Mouse (Mus musculus) frontal cortex, adult 2 months (tissue): ENCODE results near the gene Bcat2. TPM values are rescaled to one million over a fixed set of nuclear protein-coding genes. Genes with fewer than 3 reads are reported as not detected.

Experiments
- DNase-seq, 2 experiments: peaks; one replicate each; pipeline ENCODE4 v3.0.0; 2022; ENCODE audit warnings: low spot score in 1 of 2; ENCODE audit errors: extremely low spot score in 1 of 2
- polyA plus RNA-seq: library from polyadenylated mRNA; depleted of rRNA; stranded (reverse); fragments of >200 nt; gene quantifications from 2 replicates; pipeline ENCODE4 v1.2.3, GENCODE M21; 2012

Bcat2 gene
- polyA plus RNA-seq, 1 experiment = 22.6 TPM

- no peak for DNase-seq
These were observed 4.8 kb downstream of the Bcat2 start for GRCm38 (mm10) chr7:45574472-45575379.

- no peak for DNase-seq
These were observed 16.0 kb downstream of the Bcat2 start for GRCm38 (mm10) chr7:45585923-45586322.

- no peak for DNase-seq
These were observed 18.0 kb downstream of the Bcat2 start for GRCm38 (mm10) chr7:45587631-45588592.

GRCm38 (mm10) chr7:45589173-45589572, 19.2 kb downstream of the Bcat2 start:
- DNase-seq = peak; percentile 98 to 99

GRCm38 (mm10) chr7:45589898-45590297, 19.9 kb downstream of the Bcat2 start:
- no peak for DNase-seq

GRCm38 (mm10) chr7:45590874-45591273, 20.9 kb downstream of the Bcat2 start:
- DNase-seq = peak in 1 of 2 experiments; percentile 24

GRCm38 (mm10) chr7:45591880-45592279, 21.9 kb downstream of the Bcat2 start:
- DNase-seq = no peak

GRCm38 (mm10) chr7:45593118-45593815, 23.3 kb downstream of the Bcat2 start:
- peak in 1 of 2 experiments; percentile 85 for DNase-seq

GRCm38 (mm10) chr7:45595176-45595575, 25.2 kb downstream of the Bcat2 start:
- DNase-seq = no peak

- no peak for DNase-seq
These were observed 26.2 kb downstream of the Bcat2 start for GRCm38 (mm10) chr7:45596107-45596506.

- DNase-seq = no peak
These were observed 27.1 kb downstream of the Bcat2 start for GRCm38 (mm10) chr7:45597013-45597412.

- DNase-seq = no peak
These were observed 27.6 kb downstream of the Bcat2 start for GRCm38 (mm10) chr7:45597527-45597926.

GRCm38 (mm10) chr7:45598960-45599879, 29.3 kb downstream of the Bcat2 start:
- no peak for DNase-seq

- DNase-seq = no peak
These were observed 35.8 kb downstream of the Bcat2 start for GRCm38 (mm10) chr7:45605704-45606289.

- DNase-seq = no peak
These were observed 39.6 kb downstream of the Bcat2 start for GRCm38 (mm10) chr7:45609511-45609910.

GRCm38 (mm10) chr7:45616277-45616676, 46.3 kb downstream of the Bcat2 start:
- no peak for DNase-seq

- peak in 1 of 2 experiments; percentile 28 for DNase-seq
These were observed 47.2 kb downstream of the Bcat2 start, which contains the start of gene Fut1 for GRCm38 (mm10) chr7:45617042-45617695. TSS of gene Fut1 (plus strand) at chr7:45617289.

- DNase-seq = no peak
These were observed 48.4 kb downstream of the Bcat2 start for GRCm38 (mm10) chr7:45618316-45618715.
